Mouse (Mus musculus): ENCODE data around the gene Pecam1.
"Not testable (repeated sequence)": the region's sequence is repeated elsewhere in the genome, so short reads cannot be mapped to it uniquely, and the experiment has no call there.

Pecam1 gene

DNA sequence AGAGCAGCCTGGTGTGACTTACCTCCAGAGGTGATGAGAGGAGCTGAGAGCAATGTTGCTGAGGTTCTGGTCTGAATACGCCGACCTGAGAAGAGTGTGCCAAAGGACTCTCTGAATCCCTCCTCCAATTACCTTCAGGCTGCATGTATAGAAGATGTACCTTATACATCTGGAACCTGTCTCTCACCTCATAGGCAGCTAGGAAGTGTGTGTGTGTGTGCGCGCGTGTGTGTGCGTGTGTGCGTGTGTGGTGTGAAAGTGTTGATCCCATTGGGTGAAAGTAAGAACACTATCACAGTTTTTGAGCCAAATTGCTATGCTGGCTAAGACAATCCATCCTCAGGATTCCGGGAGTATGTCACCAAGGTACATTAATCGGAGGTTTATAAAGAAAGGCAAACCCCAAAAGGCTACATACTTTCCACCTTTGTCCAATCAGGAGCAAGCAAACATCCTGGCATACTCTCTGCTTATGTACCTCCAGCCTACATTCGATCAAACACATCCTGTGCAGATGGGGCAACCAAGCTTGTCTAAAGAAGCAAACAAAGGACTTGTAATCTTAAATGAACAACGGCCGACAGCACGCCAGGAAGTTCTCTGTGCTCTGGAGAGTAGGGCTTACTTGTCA lies at the start of gene Pecam1:
TSS of gene Pecam1 (minus strand) at position 508 of the 631 bp plus-strand sequence.
- peak; percentile 57 to 72 for DNase-seq

DNA sequence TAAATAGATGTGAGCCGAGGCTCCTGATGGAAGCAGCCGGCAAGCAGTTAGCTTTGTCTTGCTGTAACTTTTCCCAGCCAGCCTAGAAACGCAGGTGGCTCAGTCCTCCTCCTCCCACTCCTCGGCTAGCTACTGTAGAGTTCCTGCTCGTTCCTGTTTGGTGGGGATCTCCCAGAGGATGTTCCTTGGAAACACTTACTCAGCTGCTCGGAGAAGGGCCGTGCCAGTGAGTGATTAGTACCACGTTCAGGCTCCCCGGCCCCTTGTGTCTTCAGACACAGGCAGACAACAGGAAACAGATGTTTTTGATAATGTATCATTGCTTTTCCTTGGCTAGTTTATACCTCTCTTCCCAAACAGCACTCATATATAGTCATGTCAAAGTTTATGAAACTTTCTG lies 45.3 kb upstream of the Pecam1 start:
- DNase-seq = no peak

DNA sequence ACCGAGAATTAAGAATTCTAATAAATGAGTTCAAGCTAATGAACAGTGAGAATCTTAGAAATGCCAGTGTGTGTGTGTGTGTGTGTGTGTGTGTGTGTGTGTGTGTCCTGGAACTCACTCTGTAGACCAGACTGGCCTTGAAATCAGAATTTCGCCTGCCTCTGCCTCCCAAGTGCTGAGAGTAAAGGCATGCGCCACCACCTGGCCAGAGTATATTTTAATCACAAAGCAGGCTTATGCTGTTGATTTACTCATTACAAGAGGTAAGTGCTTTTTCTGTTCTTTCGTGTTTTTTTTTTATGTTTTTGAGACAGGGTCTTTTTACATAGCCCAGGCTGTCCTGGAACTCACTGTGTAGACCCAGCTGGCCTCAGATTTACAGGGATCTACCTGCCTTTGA lies 43.4 kb upstream of the Pecam1 start:
- DNase-seq = peak in 1 of 2 experiments; percentile 14

DNA sequence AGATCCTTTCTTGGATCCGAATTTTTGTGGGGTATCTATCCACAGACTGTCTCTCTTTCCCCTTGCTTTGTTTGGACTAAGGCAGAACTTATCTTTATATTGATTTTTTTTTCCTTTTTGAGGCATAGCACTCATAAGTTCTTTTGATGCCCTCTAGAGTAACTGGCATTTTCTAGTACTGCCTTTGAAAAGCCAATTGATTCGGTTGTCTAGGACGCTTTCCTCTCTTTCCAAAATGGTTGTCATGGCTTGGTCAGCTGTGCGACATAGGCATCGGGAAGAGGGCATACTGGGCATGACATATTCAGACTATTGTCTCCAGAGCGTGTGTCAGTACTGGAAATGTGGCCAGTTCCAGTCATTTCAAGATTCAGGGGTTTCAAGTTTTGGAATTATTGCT lies 39.2 kb upstream of the Pecam1 start:
- no peak for DNase-seq

DNA sequence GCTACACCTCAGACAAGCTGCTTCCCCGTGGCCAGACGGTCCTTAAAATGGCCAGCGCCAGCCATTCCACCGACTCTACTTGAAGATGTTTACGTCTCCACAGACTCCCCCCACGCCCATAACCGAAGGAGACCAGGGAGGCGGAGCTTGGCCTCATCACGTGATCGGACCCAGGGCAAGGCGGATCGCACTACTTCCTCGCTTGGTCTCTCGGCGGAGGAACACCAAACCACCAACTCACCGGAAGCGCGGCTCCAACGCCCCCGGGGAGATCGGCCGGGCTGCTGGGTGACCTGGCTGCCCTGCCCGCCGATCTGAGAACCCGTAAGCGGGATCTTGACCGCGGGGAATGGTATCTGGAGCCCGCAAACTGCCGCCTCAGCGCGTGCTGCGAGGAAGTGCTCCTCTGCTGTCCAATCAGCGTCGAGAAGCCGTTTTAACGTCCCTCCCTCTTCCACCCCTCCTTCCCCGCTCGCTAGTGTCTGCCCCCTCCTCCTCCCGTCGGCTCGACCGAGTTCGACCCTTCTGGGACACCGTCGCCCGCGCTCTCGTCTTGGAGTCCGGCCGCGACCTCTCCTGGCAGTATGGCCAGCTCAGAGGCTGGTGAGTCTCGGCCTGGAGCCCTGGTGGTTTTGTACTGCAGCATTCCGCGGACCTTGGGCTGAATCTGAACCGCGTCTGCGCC lies 38.5 kb upstream of the Pecam1 start, which contains the start of the genes Ddx5 and Cep95:
TSS of gene Ddx5 (minus strand) at position 411 of the 685 bp plus-strand sequence.
TSS of gene Cep95 (plus strand) at position 478 of the 685 bp plus-strand sequence.
- DNase-seq = peak; percentile 98 to 99

DNA sequence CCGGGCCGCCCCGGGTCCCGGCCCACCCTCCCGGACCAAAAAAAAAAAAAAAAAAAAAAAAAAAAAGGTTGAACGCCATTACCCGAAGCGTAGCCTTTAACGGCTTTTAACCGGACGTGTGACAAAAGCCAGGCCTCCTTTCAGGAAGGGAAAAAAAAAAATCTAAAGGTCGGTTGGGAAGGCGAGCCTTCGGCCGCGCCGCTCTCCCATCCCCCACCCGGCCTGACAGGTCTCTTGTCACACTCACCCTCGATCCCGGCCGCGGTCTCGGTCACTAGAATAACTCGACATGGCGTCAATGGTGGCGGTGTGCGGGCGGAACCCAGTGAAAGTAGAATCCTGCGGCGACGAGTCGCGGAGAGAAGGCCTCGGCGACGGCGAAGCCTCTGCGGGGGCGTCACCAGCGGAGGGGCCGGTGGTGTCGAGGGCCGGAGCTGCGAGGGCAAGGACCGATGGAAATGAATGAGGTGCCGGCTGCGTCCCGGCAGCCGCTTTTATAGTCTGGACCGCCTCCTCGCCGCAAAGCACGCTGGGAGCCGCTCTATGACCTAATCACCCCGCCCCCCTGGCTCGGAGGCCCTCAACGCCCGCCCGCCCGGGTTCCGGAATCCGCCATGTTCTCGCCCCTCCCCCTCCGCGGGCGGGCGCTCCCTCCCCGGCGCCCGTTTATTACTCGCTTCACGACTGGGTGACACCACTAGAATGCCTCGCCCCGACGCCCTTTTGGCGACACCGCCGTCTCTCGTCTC lies 37.8 kb upstream of the Pecam1 start:
- DNase-seq = peak; percentile 98 to 99

DNA sequence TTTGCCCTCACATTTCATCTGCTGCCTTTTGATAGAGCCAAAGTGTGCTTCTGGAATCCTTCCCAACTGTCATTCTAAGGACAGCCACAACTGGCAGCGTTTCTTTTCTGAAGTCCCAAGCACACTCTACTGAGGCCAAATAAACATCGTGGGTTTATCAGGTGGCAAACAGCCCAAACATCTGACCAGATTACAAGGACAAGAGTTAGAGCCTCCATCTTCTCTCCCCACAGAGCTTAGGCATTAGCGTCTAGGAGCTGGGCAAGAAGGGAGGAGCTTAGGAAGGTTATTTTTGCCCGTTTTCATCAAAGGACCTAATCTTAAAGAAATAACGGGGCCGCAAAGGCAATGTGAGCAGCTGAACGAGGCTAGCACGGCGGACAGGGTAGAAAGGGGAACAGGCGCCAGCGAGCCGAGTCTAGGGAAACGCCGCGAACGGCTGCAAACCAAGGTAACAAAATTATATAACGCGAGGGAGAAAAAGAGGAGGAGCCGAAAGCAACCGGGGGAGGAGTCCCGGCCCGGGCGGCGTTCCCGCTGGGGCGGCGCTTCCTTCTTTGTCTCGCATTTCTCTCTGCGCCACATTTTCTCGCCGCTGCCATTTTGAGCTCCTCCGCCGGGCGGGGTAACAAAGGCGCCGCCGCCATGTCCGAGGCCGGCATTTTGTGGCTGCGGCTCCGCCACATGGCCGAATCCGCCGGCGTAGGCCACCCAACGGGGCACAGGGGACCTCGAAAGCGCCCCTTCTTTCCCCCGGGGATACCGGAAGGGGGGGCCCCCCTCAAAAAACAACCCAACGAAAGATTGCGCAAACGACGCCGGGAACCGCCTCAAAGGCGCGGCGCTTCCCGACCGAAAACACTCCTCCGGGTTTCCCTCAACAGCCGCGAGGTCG lies 37.0 kb upstream of the Pecam1 start:
- peak; percentile 89 to 90 for DNase-seq

DNA sequence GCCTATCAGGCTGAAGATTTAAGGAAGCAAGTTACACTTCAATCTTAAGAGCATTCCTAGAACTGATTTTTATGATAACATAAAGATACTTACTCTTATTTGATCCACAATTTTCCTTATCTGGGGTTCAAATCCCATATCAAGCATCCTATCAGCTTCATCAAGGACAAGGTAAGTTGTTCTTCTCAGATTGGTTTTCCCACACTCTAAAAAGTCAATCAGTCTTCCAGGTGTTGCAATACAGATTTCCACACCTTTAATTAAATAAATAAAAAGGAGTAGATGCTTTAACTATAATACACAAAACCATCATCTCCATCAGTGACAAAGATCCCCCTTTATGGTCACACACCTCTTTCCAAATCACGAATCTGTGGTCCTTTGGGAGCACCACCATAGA lies 34.6 kb upstream of the Pecam1 start:
- DNase-seq = no peak

DNA sequence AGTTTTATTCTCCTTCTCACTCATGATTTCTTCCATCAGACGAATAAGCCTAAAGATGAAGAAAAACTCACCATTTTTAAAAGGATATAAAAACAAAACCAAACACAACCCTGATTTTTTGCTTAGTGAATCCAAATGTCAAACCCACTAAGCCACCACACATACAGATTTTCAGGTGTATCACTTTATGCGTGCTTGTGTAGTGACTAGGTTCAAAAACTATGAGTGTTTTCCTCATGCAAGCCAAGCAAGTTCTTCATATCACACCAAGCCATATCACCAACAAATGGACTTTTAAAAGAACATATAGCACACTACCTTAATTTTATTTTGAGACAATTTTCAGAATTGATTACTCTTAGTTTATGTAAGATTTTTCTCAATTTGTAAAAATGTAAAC lies 34.0 kb upstream of the Pecam1 start:
- DNase-seq = no peak

DNA sequence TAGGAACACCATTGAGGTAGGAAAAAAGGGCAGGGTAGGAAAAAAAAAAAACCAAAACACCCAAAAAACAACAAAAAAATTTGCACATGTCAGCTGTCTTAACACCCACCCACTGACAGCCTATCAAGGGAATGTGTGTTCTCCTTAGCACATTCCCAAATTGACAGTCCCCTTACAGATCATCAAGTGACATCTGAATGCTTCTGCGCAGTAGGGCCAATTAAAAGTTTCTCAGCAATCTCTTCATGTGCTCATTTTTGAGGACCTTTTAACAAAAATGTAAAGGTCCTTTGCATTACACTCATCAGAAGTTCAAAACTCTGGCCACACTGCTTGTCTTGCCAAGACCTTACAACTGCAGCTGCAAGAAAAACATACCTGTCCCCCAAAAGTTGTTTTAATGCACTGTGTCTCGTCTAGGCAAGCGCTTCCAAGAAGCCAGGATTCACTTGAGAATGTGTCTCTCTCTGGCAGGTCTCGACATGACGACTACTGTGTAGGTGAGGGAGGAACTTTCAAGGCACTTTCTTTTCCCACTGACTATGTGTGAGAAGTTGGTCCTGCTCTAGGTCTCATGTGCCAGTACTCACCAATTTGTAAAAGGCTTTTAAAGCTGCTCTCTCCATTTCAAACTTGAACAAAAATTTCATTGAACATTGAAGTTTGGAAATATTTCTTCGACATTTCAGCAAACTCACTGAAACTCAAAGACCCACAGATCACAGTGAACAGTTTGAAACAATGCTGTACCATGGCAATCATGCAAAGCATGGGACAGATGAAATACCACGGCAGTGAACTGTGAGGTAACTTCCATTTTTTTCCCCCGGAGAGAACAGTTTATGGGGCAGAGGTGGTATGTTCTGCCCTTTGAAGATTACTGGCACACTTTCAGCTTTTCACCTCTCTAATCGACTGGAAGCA lies 32.7 kb upstream of the Pecam1 start:
- DNase-seq = no peak

DNA sequence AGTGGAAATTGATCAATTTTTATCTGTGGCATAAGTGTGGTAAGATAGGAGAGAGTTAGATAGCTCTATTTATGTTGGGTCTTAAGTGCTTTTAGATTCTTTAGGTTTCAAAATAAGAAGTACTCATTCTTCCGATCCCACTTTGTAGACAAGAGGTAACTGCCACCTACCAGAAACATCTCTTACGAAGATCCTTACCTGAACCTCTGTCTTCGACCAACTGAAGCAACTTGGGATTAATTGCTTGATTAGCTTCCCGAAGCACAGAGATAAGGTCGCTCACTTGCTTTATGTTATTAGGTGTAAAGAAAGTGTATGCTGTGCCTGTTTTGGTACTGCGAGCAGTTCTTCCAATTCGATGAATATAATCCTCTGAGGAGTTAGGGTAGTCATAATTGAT lies 31.8 kb upstream of the Pecam1 start:
- DNase-seq = not testable (repeated sequence)

DNA sequence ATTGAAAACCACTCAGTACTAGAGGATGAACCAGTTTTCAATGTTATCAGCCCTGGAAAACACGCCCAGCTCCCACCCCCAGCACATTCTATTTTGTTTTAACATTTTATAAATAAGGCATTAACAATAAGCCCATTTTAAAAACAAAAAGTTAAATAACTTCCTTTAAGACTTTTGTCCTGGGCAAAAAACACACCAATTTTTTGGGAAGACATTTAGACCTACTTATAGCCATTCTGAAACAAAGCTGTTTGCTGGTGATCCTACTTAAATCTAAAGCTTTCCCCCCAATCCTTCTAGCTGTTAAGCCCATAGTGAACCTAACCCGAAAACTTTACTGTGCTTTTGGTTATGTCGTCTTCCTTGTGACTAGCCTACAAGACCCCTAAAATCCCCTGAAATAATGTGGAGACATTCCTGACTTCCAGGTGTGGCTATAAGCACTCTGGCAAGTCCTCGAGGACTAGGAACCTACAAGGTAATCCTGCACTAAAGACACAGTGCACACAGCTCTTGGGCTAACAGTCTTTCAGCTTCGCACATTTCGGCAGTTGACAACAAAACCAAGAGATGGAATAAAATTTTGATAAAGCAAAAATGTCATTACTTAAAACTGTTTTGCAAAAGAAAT lies 30.3 kb upstream of the Pecam1 start:
- no peak for DNase-seq

DNA sequence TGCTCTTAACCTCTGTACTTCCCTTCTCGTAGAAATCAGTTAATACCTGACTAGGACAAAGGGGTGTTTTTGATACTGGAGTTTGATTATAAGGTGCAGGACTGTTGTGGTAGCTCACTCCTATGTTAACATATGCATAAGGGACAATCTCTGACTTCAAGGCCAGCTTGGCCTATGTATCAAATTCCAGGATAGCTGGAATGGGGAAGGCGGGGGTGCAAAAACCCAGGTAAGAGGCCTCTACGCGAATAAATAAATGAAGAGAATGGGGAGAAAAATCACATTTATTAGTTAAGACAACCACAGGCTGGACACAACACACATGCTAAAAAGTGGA lies 29.6 kb upstream of the Pecam1 start:
- DNase-seq = no peak

DNA sequence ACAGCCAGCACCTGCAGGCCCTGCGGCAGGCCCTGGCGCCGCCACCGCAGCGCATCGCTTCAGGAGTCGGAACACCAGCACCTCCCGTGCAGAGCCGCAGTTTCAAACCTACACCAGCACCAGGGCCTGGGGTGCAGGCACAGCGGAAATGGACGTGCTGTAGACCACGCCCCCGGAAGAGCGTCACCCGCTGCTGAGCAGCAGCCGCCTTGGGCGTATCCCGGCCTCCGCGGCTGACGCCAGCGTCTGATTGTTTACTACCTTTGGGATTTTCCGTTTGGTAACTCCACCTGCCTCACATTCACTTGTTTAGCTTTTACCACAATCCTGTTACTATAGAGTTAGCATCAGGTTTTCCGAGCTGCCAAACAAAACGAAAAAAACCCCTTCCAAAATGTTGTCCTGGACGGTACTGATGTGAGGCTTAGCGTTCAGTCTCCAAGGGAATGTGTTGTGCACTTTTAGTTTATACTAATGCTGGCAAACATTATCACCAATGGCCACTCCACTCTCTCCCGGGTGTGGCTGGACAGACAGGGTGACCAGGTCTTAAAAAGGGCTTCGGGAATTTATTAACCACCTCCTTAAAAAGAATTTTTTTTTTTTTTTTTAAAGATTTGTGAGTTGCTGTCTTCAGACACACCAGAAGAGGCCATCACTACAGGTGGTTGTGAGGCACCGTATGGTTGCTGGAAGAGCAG lies 29.1 kb upstream of the Pecam1 start, which contains the start of gene Polg2:
TSS of gene Polg2 (minus strand) at position 150 of the 701 bp plus-strand sequence.
- DNase-seq = peak; percentile 89 to 95

DNA sequence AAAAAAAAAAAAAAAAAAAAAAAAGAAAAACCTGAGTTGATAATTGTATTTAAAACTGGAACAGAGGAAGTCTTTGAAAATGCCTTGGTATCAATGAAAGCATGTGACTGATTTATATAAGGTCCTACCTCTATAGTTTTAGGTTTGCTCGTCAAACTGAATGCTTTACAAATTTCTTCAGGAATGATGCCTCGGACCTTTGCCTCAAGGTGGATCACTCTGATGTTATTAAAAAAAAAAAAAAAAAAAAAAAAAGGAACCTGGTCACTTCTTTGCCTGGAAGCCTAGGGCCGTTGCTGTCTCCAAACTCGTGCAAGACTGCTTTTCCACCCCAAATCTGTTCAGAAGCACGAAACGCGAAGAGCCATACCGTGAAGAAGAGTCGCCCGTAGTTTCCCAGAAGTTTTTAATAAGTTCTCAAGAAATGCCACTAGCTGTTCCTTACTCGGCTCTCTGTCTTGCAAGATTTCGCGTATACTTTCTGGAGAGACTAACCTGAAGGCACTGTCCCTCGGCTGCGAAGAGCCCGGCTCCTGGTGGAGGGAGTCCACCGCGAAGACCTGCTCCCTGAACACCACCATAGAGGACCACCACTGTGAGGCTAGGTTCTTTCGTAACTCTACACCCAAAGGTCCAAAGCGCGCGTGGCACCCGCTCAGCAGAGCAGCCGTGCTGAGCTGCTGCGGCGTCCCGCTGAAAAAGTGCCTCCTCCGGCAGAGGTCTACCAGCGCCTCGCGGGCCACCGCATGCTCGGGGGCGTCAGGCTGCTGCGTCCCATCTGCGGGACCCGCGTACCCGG lies 28.4 kb upstream of the Pecam1 start:
- DNase-seq = no peak

DNA sequence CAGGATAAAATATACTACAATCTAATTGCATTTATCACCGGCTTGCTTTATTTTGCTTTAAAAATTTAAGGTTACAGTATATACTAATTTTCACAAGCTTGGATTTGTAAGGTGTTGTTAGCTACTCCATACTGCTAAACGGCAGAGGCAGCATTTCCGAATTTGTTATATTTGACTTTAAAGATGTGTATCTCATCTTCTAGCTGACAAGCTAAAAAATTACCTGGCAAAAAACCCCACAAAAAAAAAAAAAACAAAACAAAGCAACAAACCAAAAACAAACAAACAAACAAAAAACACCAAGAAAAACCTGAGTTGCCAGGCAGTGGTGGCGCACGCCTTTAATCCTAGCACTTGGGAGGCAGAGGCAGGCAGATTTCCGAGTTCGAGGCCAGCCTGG lies 27.7 kb upstream of the Pecam1 start:
- DNase-seq = no peak

DNA sequence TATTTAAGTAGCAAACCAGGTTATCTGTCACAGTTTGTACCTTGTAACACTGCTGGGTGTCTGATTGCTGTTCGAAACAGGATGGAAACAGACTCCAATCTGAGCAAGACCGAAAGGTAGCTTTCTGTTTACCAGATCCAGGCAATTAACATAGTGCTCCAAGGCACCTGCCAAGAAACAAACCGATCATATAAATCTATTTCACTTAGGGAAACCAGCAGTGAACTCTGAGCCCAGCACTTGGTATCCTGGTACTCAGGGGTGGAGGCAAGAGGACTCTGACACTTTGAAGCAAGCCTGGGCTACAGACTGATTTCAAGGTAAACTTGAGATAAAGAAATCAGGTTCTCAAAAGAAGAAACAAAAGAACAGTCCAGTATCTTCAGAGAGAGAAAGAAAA lies 27.0 kb upstream of the Pecam1 start:
- DNase-seq = no peak

DNA sequence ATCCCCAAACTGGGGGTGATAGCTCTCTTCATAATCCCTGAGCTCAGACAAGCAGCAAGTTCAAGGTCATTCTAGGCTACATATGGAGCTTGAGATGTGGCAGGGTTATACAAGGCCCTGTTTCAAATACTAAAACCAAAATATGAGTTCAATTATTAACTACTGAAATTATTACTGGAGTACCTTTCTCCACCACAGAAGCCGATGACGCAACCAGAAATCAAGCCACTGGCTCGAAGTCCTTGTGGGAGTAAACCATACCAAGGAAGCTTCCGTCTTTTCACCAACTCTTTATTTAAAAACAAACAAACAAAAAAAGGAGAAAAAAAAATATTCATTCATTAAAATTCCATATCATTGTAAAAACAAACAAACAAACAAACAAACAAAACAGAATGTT lies 26.5 kb upstream of the Pecam1 start:
- no peak for DNase-seq

DNA sequence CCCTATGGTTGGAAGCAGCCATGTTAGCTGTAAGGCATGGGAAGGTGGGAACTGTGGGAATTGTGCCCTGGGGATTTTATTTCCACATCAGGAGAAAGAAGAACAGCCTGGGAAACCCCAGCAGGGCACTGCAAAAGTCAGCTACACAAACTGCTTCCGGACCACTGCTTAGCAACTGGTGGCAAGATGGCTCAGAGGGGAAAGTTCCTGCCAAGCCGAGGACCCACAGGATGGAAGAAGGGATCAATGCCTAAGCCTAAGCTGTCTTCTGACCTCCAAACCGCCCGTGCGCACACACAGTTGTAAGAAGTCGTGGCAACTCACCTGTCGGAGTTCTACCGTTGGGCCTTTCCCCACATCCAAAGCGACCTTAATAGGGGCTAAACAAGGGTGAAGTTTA lies 22.6 kb upstream of the Pecam1 start:
- no peak for DNase-seq
